Mouse (Mus musculus): ENCODE results near the gene Gm1123.

Gm1123 gene

DNA sequence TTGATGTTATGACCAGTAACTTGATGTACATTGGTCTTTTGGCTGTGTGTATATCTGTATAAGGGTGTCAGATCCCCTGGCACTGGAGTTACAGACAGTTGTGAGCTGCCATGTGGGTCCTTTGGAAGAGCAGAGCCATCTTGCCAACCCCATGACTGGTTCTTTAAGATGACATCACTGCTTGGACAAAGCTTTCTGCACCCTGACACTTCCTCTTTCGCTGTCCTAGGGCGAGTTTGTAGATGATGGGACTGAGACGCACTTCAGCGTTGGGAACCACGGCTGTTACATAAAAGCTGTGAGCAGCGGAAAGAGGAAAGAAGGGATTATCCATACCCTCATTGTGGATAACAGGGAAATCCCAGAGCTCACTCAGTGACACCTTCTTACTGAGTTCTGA, 34.2 kb downstream of the Gm1123 start:
- DNase-seq (ENCODE audit: low spot score): no peak

- no peak for DNase-seq (ENCODE audit: low spot score)
Measured at GRCm38 (mm10) chr9:98999881-99000339, 35.6 kb downstream of the Gm1123 start.

DNA sequence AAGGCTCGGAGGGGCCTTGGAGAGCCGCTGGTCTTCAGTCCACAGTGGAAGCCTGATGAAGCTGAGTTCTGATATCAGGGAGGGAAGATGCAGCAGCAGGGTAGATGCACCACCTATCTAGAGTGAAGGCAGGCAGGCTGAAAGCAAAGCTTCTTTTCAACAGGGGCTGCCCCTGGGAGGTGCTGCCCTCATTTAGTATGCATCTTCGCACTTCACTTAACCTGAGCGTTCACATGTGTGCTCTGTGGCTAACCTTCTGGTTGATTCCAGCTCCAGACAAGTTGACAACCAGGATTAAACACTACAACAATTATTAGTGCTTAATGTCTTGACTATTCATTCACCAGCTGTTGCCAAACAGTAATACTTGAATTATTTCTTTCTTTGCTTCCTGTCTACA, 41.4 kb downstream of the Gm1123 start:
- no peak for DNase-seq (ENCODE audit: low spot score)

DNA sequence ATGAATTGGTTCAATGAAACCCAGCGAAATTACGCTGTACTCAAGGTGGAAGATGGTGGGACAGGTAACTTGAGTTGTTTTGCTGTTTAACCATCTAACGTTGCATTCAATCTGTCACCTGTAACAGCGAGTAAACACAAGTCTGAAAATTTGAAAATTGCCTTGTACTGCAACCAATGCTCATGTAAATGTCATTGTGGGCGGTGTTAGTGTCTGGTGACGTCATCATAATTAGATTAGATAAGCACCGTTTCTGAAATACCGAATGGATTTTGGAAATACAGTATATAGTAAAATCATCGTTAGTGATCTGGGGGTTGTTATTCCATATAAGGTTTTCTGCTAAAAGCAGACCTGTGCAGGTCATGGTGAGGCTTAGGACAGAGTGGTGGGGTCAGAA, 48.4 kb downstream of the Gm1123 start:
- no peak for DNase-seq (ENCODE audit: low spot score)

- no peak for DNase-seq (ENCODE audit: low spot score)
Measured at GRCm38 (mm10) chr9:98986476-98987096, 48.9 kb downstream of the Gm1123 start.

- DNase-seq (ENCODE audit: low spot score): peak; percentile 99
Measured at GRCm38 (mm10) chr9:98985800-98986475, 49.6 kb downstream of the Gm1123 start, which contains the start of gene Faim. Faim (plus strand) TSS chr9:98986373.

- DNase-seq (ENCODE audit: low spot score): peak; percentile 77
Measured at GRCm38 (mm10) chr9:98979431-98980416, 55.8 kb downstream of the Gm1123 start.

GRCm38 (mm10) chr9:98976520-98976919, 59.0 kb downstream of the Gm1123 start:
- DNase-seq (ENCODE audit: low spot score): no peak

- DNase-seq (ENCODE audit: low spot score): no peak
Measured at GRCm38 (mm10) chr9:98976081-98976480, 59.4 kb downstream of the Gm1123 start.

GRCm38 (mm10) chr9:98974898-98975297, 60.6 kb downstream of the Gm1123 start:
- no peak for DNase-seq (ENCODE audit: low spot score)

GRCm38 (mm10) chr9:98973561-98973960, 62.0 kb downstream of the Gm1123 start:
- no peak for DNase-seq (ENCODE audit: low spot score)

DNA sequence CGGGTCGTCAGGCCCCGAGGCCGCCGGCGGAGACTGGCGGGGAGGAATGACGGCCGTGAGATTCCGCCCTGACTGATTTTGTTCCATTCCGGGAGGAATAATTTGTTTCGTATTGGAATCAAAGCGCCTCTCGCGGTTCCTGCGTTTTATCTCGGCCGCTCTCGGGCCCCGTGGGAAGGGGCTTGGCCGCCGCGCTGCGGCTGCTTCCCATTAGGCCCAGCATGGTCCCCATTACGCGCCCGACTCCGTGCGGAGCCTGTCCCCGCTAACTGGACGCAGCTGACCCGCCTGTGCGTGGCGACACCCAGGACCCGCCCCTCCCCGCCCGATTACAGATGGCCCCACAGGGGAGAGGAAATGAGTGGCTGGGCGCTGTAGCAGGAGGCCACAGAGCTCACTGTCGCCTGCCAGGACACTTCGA, 62.4 kb downstream of the Gm1123 start:
- DNase-seq (ENCODE audit: low spot score): no peak

DNA sequence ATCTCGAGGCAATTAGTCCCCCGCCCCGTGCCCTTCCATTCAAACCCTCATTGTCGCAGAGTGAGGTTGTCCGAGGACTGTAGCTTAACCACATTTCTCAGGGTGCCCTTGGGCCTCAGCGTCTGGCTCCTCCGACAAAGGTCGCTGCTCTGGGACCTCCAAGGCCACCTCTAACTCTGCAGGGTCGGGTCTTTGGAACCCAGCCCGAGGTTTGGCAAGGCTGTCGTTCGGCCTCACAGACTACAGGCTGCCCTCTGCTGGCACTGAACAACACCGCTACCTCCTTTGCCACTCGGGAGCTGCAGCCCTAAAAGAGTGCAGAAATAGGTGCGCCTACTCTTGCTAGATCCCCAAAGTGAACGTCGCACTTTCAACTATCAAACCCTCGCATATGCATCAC, 70.4 kb downstream of the Gm1123 start:
- DNase-seq (ENCODE audit: low spot score): peak; percentile 88

- DNase-seq (ENCODE audit: low spot score): no peak
Measured at GRCm38 (mm10) chr9:98963661-98964060, 71.9 kb downstream of the Gm1123 start.

DNA sequence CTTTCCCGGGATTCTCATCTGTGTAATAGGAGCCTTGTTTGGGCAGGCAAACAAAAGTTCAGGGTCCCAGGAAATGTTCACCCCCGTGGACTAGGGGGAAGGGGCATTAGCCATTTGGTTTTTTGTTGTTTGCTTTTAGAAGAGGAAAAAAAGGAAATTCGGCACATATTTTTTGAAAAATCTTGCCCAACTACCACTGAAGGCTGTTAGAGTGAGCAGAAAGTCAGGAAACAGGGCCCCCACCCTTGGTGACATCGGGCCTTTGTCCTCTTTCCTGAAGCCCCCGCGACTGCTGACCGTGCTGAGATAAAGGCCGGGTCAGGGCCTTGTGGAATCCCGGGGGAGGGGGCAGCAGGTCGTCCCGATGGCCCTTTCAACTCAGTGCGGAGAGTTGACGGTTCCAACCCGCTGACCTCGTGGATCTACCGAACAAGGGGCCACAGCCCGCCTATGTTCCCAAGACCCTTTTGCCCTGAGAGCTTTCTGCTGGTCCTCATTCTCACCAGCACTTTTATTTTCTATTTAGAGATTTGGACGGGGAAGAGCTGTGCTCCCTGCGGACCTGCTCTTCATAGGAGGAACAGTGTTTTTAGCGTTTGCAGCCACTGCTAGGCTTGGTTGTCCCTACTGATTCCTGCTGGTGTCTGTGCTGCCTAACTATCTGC, 72.9 kb downstream of the Gm1123 start:
- no peak for DNase-seq (ENCODE audit: low spot score)

- DNase-seq (ENCODE audit: low spot score): no peak
Measured at GRCm38 (mm10) chr9:98961591-98962477, 73.7 kb downstream of the Gm1123 start.

DNA sequence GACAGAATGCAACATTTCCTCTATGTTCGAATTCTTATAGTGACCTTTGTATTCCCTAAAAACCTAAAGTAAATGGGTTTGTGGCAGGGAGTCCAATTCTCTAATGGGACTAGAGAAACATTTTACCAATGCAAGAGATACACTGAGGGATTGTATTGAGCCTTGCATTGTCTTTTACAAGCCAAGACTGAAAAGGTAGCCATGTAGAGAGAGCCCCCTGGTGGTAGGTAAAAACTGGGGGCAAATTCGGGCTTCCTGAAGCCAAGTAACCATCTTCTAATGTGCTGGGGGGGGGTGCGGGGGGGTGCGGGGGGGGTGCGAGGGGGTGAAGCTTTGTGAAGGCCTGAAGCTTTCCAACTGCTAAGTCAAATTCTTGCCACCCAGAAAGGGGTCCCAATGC, 75.2 kb downstream of the Gm1123 start:
- no peak for DNase-seq (ENCODE audit: low spot score)

GRCm38 (mm10) chr9:98959851-98960250, 75.7 kb downstream of the Gm1123 start:
- no peak for DNase-seq (ENCODE audit: low spot score)

DNA sequence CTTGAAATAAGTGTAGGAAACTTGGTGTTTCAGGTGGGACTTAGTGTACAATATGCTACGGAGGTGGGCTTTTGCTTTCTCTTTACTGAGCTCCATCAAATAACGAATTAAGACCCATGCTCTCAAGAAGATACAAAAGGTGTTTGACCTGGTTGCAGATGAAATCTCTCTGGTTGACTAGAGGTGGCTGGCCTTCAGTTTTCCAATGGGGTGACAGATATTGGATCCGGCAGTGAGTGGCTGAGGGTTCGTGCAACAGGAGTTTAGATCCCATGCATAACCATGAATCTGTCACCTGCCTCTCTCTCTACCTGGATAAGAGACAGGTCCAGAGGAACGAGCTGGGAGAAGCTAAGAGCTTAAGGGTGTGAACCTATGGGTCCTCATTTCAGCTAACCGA, 76.9 kb downstream of the Gm1123 start:
- DNase-seq (ENCODE audit: low spot score): no peak

DNA sequence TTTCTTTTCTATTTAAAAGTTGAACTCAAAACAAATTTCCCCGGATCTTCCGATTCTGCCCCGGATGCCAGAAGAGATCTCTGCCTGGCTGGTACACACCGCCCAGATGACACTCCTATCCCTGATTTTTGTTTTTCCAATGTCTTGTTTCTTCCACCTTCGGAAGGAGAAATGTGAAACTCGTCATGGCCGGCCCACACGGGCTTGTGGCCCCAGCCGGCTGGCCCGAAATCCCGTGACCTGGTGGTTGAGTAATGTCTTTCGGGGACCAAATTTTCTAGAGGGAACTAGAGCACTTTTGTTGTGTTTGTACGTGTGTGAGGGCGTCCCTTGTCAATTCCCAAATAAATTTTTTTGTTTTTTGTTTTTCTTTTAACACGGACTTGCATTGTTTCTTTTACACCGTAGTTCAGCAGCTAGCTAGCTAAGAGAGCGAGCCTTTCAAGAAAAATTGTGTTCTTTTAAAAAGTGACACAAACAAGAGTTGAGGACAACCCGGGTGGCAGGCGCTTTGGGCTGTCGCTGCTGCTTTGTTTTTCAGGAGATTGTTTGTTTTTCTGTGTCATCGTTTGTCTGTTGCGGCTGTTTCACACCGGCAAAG, 77.7 kb downstream of the Gm1123 start:
- DNase-seq (ENCODE audit: low spot score): no peak

Measured in ovary, adult 18-20 months (tissue).